Mouse (Mus musculus) olfactory bulb, adult 2 months (tissue): ENCODE measurements around the gene Ocln.

Source experiments
- CTCF ChIP-seq: fragments of 200-500 bp; IDR thresholded peaks from 2 replicates; pipeline ENCODE4 v1.5.1; 2012; ENCODE audit warnings: low read depth, mild to moderate bottlenecking, low read length, moderate library complexity; ENCODE audit not compliant: insufficient read depth
- POLR2A ChIP-seq: fragments of 200-500 bp; IDR thresholded peaks from 2 replicates; pipeline ENCODE4 v1.6.1; 2012; ENCODE audit warnings: mild to moderate bottlenecking, low read depth, low read length, moderate library complexity; ENCODE audit not compliant: insufficient read depth

GRCm38 (mm10) chr13:100579220-100579619 lies 26.7 kb upstream of the Ocln start:
- TF ChIP-seq CTCF (no peak), POLR2A (no peak)
